Mouse (Mus musculus) liver, embryonic 14.5 days (tissue): ENCODE data around the gene Nudcd2.

Experiments used
- CTCF ChIP-seq: IDR thresholded peaks from 2 replicates; pipeline ENCODE4 v1.5.1; 2016; ENCODE audit warnings: antibody characterized with exemption, low read depth, control low read depth
- EP300 ChIP-seq: IDR thresholded peaks from 2 replicates; pipeline ENCODE4 v1.6.1; 2016; ENCODE audit warnings: antibody characterized with exemption, low read depth

- TF ChIP-seq EP300 (no peak), CTCF (no peak)
Observed at GRCm38 (mm10) chr11:40692511-40693365, 40.7 kb upstream of the Nudcd2 start.
